In genomic region chr3:101304156-101304555, GRCm38 (mm10) we compare ENCODE assay signal across 8 mouse cellular contexts. TPM values are rescaled to one million over a fixed set of nuclear protein-coding genes. Genes with fewer than 3 reads are reported as not detected.
DNase-seq lines count a peak whose midpoint lies in the region; ATAC-seq and TF ChIP-seq lines count a peak whose summit lies in the region.

No protein-coding gene starts in this region.

- H3K4me1 ChIP-seq in kidney, adult 2 months (ENCODE audit: control insufficient read depth, insufficient read depth, low read length) = no peaks in the 10 kb centered on the region
- H3K4me1 ChIP-seq in limb, embryonic 13.5 days = peaks cover 31% of the 10 kb centered on the region

- H3K9me3 ChIP-seq in limb, embryonic 13.5 days = no peaks in the 10 kb centered on the region

- peak; percentile 30 for DNase-seq in 3T3-L1 (ENCODE audit: low read depth, low spot score)
- peak; percentile 40 for DNase-seq in Muller cell, postnatal 12 days (ENCODE audit: inconsistent ontology term)
- DNase-seq in cerebellum, postnatal 10 days = peak; percentile 89 to 94
- DNase-seq in gastrocnemius, adult 2 months = peak; percentile 80
- peak; percentile 56 for DNase-seq in kidney, adult 2 months
- DNase-seq in ovary, postnatal 10 days (ENCODE audit: low spot score) = peak; percentile 54
- DNase-seq in urinary bladder, postnatal 36 days (ENCODE audit: low spot score in 2 of 2) = peak; percentile 42 to 69

- TF ChIP-seq CTCF in gastrocnemius, adult 2 months (IDR thresholded peaks at IDR 0.05) = peak; percentile 78
- peak; percentile 66 for TF ChIP-seq CTCF in kidney, adult 2 months (conservative IDR thresholded peaks at IDR 0.05; ENCODE audit: insufficient read depth, insufficient read length, low read depth, low read length)

- no peaks in the 10 kb centered on the region for H3K27me3 ChIP-seq in kidney, adult 2 months (replicated peaks; ENCODE audit: control insufficient read depth, insufficient read depth, low read length)
- no peaks in the 10 kb centered on the region for H3K27me3 ChIP-seq in limb, embryonic 13.5 days

- H3K4me3 ChIP-seq in gastrocnemius, adult 2 months = no peak overlapping the region
- H3K4me3 ChIP-seq in kidney, adult 2 months (ENCODE audit: insufficient read depth, low read depth, low read length) = no peak overlapping the region
- H3K4me3 ChIP-seq in limb, embryonic 13.5 days = no peak overlapping the region

- ATAC-seq in limb, embryonic 13.5 days (ENCODE audit: low FRiP score, low read depth) = peak; percentile 45; the same call in 1 of the 2 replicates

- H3K9ac ChIP-seq in limb, embryonic 13.5 days = no peak overlapping the region

- WGBS in kidney, adult 2 months = 23% methylated on average over 8 of the region's 8 CpGs
- WGBS in limb, embryonic 13.5 days = 10% methylated on average over 8 of the region's 8 CpGs

- H3K4me2 ChIP-seq in limb, embryonic 13.5 days (replicated peaks) = 0 out of 2 replicates have a peak overlapping the region, but pooled peaks have one; percentile 7

- H3K36me3 ChIP-seq in kidney, adult 2 months (ENCODE audit: control insufficient read depth, insufficient read depth, low read length) = no peaks in the 10 kb centered on the region
- no peaks in the 10 kb centered on the region for H3K36me3 ChIP-seq in limb, embryonic 13.5 days

- TF ChIP-seq POLR2A in kidney, adult 2 months (IDR thresholded peaks at IDR 0.05; ENCODE audit: low read depth, low read length) = no peak

- intact Hi-C loops in gastrocnemius, adult 2 months (cut with DNase I) = loop anchor here (1.0 to 10.0 kb wide), 3 partner anchors 68 to 511 kb away; no protein-coding TSS in a partner anchor

- H3K27ac ChIP-seq in gastrocnemius, adult 2 months = no peak overlapping the region
- H3K27ac ChIP-seq in kidney, adult 2 months (ENCODE audit: insufficient read depth, low read depth, low read length) = no peak overlapping the region
- H3K27ac ChIP-seq in limb, embryonic 13.5 days = no peak overlapping the region

RNA-seq across cellular contexts. Expression of gene Cd2, which starts 16.4 kb away (rescaled TPM):
- total RNA-seq in gastrocnemius, adult 2 months (2021) = not detected
- polyA plus RNA-seq in kidney, adult 2 months (2012; rRNA removed) = 0.57 and 3.8 TPM in 2 replicates
- polyA plus RNA-seq in limb, embryonic 13.5 days (2015; fragmentation: Nextera tagmentation; extraction: Ambion mirVana) = not detected in 2 replicates

Comparison
In these comparisons a context has a peak if more than half of its experiments do, and no peak if none do; other contexts are left out.
1. DNase-seq: peak in every context shown above with its lines; median percentile 92 in cerebellum, postnatal 10 days; 80 in gastrocnemius, adult 2 months; 56 in kidney, adult 2 months; 56 in urinary bladder, postnatal 36 days; 54 in ovary, postnatal 10 days; 40 in Muller cell, postnatal 12 days; 30 in 3T3-L1.